Mouse (Mus musculus) testis, postnatal 14 days (tissue): Measurements from ENCODE around the gene Hk1.
A peak's percentile ranks its signal among the peaks of the same experiment; 100 is the strongest.

ENCODE experiments used
- DNase-seq: peaks from one replicate; pipeline ENCODE4 v3.0.0; 2021; ENCODE audit warnings: low spot score

Gene Hk1

DNA sequence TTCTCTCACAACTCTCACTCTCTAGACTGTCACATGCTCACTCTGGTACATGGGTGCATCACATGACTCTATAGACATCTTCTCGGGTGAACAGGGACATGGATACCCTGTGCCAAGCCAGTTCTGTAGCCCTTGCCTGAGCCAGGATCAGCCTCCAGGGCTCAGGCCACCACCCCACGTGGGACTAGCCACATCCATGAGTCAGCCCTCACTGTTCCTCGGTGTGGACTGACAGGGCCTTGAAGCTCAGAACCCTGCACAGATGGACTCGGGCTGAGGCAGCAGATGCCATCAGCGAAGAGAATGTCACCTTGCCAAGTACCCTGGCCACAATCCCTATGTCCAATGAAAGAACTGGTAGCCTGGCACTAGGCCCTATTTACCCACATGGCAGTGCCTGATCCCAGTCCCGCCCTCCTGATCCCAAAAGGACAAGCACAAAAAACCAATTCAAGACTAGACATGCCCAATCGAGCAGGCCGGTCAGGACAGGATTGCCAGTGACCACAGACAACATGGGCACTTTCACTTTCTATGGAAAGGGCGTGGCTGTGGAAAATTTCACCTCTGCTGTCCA is 59.2 kb downstream of the Hk1 start:
- DNase-seq, result no peak

DNA sequence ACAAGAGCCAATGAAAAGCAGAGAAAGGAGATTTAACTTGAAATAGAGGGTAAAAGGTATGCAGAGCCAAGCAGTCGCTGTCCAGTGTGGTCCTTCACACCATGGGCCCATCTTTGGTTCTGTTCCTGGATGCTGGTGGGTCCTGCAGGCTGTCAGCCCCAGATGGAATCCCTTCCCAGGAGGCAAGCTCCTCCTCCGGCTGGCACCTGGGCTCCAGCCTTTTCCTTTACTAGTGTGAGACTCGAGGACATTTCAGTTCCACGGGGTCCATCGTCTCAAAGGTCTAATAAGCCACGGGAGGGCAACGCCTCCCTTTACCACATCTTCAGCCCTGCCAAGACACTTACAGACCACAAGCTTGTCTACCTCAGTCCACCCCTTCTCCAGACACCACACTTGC is 60.6 kb downstream of the Hk1 start:
- no peak for DNase-seq

DNA sequence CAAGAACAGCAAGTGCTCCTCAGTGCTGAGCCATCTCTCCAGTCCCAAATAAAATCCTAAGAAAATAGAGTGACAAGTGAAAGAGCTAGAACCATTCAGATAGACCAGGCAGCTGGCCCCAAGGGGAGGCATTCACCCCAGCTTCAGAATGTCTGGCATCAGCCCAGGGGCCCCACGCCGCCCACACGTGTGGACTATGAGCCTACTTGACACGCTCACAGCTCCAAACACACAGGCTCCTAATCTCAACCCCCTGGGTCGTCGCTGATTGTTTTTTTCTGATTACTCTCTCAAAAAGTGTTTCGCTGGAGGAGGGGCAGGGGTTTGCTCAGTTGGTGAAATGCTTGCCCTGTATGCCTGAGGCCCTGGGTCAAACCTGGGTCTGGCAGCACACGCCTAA is 63.2 kb downstream of the Hk1 start:
- no peak for DNase-seq

DNA sequence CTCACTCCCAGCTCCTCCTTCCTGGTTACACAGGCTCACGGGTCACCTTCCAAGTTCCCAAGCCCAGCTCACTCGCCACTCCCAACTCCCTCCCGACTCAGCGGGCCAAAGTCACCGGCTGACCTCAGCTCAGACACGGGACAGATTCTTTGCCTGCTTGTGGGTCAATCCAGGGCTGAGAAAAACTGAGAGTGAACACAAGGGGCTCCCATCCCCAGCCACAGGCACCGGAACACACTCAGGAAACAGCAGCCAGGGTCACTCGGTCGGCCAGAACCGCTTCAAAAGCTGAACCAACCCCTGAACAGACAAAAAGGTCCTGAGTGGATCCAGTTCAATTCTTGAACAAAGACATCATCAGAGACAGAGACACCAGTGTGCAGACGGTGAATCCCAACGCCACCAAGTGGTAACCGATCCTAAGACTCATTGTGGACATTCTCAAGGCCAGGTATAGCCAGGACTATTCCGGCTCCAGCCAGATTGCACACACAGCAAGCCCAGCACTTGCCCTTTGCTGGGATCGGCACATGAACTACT is 65.8 kb downstream of the Hk1 start:
- no peak for DNase-seq

DNA sequence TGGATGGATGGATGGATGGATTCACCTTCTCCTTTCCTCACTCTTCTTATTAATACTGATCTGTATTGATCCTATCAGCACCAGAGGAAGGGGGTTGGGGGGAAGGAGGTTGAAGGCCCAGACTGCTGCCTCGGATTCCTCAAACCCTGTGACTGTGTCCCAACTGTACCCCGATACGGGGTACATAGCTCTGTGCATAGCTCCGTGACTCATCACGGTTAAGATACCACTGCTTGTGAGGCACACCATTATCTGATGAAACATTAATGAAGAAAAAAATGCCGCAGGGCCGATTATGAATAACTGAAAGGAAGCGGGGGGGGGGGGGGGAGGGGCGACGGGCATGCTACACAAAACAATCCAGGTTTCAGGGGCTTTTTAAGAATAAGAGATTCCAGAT is 66.6 kb downstream of the Hk1 start:
- DNase-seq, result no peak

DNA sequence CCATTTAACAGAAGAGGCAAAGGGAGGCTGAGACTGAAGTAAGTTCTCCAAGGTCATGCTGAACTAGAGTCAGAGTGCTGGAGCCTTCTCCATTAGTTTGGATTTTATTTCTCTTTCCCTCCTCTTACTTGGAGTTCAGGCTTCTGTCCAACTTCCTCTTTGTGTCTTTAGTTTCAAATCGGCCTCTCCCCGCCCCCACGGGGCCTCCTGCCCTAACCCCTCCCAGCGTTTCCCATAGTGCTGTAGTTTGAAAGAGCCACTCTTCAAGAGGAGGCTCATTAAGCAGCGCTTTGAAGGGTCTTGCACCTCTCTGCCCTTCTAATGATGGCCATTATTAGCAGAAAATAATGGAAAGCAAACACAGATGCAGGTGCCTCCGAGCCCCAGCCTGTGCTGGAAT is 68.2 kb downstream of the Hk1 start:
- no peak for DNase-seq

DNA sequence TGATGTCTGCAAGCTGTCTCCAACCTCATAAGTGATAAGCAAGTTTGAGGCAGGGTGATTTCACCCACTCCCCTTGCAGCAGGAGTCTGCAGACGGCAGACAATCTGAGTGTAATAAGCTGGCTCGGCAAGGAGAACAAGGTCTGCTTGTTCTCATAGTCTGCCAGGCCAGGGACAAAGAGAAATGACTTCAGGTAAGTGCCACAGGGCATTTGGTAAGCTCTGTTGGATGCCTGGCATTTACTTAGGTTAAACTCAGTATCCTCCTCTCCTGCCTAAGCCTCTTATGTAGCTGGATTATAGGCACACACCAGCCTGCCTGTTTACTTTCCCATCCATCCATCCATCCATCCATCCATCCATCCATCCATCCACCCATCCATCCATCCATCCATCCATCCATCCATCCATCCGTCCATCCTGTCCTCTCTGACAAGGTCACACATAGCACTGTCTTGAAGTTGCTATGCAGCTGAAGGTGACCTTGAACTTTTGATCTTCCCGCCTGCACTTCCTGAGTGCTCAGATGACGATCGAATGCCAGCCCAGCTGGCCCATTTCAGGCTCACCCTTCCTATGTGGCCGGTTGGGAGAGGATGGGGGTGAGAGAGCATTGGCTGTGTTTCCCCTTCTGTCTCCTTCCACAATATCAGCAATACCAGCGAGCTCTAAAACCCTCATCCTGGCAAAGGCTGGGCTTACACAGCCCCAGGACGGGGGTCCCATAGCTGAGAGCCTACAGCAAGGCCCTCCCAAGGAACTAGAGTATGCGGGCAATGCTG is 69.3 kb downstream of the Hk1 start:
- no peak for DNase-seq

DNA sequence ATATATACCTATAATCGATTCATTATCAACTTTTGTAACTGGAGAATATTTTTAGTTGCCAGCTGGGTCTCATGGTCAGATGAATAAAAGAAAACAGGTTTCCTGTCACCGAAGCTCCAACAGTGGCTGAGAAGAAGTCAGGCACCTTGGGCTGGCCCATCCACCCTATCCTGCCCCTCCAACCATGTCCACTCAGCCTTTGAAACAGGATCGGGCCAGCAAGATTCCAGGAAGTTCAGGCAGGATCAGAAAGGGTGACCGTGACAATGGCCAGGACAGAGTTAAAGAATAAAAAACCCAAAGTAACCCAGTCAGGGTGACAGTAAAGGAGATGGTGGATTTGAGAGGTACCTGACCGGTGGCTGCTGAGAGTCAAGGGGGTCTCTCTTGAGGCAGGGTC is 70.1 kb downstream of the Hk1 start:
- DNase-seq, result no peak

DNA sequence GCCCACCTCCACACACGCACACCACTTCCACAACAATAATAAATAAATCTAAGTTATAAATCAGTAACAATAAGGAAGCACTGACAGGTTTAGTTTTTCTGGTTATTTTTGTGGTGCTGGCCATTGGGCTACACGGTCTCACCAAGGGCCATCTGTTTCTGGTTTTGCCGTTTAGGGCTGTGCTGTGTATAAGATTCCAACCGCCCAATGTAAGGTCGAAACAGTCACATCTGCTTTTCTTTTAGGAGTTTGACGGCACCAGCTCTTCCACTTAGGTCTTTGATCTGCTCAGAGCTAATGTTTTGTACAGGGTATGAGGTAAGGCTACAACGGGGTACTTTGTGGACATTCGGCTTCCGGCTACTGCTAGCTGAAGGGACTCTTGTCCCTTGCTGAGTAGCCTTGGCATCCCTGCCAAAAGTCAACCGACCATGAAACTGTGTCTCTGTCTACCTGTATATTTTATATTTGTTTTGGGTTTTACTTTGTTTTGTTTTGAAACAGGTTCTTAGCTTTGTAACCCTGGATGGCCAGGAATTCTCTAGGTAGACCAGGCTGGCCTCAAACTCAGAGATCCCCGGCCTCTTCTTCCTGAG is 70.7 kb downstream of the Hk1 start:
- no peak for DNase-seq

DNA sequence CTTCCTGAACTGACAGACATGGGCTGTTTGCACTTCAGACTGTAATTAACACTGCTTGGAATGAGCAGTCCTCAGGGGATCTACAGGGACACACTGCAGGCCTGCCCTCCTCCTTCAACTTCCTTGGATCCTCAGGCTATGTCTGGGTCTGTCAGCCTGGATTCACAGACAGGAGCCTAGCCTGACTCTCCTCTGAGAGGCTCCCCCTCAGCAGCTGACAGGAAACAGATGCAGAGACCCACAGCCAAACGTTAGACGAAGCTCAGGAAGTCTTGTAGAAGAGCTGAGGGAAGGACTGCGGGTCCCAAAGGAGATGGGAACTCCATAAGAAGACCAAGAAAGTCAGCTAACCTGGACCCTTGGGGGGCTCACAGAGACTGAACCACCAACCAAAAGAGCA is 73.2 kb downstream of the Hk1 start:
- DNase-seq, result no peak

DNA sequence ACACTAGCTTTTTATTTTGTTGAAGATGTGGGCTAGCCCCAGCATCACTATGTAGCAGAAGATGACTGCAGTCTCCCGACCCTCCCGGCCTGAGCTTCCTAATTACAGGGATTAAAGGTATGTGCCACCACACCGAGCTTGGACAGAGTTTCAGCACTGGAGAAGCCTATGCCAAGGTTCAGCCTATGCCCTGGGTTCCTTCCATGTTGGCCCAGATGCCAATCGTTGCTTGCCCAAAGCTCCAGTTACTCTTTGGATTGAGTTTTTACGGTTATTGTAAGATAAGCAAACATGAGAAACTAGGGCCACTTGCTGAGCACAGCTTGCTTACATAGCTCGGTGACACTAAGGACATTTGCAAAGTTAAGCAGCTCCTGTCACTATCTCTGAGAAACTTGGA is 74.6 kb downstream of the Hk1 start:
- no peak for DNase-seq

DNA sequence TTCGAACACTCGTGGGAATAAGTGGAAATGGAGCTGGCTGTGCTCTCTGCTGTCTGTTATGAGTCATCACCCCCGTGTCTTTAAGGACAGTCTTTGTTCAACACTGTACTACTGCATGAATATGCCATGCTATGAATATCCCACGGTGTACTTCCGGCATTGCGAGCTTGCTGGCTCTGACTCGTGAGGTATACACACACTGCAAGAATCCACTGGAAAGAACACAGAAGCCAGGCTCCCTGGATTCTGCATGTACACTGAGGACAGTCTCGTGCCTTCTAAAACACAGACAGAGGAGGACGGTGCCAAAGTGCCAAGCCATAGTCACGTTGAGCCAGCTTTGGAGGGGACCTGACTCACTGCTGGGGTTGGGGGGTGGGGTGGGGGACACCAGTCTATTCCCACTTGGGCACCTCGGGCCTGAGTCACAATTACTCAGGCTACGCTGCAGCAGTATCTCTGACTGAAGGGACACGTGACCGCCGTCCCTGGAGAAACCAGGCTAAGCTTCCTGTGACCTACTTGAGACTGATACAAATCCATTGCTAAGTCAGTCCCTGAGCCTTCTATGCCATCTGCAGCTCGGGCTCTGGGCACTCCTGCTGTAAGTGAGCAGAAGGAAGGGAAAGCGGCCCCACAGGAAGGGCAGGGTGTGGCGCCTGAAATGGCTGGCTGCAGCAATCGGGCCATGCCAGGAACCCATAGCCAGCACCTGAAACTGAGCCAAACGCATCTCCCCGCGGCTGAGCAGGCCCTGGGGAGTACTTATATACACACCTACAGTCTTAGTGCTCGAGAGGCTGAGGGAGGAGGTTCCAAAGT is 79.5 kb downstream of the Hk1 start:
- DNase-seq, result no peak

DNA sequence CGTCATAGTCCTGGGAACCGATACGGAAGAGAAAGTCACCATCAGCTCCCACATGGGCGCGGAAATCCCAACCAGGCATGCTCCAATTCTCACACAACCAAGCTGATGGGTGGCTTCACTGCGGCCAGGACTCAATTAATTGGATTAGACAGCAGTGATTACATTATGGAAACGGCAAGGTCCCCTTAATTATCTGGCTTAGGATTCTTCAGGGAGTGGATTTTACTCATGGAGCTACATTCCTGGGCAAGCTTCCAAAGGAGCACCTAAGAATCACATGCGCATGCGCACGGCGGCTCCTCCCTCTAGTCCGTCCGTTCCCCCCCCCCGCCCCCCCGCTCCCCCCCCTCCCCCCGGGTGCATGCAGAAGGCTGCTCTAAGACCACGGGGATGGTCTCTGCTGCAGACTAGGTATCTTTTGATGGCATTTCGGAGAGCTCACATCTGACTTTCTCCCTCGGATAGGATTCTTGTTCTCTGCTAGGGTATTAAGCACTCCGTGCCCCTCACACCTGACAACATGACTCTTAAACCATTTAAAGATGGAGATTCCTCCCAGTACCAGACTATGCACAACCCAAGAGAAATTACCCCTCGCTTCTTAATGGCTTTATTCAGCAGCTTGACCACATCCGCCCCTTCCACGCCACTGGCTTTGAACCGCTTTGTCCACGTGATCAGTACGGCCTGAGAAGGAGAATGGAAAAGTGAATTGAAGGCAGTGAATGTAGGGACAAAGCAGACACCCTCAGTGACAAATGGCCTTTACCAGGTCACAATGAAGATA is 83.4 kb downstream of the Hk1 start:
- peak; percentile 38 for DNase-seq

DNA sequence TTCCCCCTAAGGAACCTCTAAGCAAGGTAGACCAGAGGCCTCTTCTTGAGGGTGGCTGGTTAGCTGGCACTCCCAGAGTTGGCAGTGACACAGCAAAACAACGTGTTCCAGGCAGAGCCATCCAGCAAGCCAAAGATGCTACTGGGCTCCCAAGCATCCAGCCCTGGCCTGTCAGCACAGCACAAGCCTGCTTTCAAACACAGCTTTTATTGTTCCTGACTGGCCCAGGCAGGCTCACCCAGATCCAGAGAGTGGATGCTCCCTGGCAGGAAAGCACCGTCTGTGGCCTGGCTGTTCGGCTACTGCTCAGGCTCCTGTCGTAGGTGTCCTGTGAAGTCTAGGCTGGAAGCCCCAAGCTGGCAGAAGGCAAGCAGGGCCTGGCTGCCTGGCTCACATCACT is 85.6 kb downstream of the Hk1 start:
- no peak for DNase-seq

DNA sequence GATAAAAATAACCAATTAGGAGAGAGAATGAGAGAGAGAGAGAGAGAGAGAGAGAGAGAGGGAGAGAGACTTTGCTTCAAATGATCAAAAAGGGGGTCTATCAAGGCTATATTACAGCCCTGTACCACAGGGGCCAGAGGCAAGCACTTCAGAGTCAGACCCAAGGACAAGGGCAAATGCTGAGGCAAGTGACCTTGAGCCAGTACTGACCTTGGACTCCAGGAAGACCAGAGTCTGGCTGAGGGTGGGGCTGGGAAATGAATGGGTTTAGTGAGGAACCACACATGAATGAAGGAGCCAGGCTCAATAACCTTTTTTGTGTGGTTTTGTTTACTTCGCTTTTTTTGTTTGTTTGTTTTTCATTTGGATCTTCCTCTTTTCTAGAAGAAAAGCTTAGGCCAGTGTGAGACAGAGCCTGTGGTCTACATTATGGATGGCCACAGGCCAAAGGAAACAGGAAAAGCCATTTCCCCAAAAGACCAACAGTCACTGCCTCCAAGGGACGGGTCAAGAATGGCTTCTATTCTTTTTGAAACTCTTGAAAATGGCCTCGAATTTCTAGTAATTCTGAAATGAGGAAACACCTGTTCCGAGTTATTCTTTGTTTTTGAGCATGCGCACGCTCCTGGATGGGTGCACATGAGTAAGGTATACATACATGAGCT is 92.1 kb downstream of the Hk1 start:
- no peak for DNase-seq

DNA sequence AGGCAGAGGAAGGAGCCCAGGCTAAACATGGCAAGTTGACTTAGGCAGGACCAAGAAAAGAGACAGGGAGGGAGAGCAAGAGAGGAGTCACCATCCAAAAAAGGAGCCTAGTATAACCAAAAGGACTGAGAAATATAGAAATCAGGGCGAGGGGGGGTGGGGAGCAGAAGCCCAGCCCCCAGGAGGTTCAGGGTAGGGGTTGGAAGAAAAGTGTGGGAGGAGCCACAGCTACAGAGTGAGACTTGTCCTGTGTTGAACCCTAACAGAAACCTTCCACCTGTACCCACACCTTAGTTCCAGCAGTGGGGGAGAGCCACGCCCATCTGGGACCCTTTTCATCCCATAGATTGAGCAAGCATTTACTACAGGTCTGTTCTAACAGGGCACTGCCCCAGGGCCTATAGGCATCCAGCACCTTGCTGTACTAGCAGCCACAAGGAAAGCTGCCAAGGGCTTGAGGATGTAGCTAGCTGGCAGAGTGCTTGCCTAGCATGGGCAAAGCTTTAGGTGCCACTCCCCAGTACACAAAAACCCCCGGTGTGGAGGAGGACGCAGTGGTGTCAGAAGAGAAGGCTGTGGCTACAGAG is 96.4 kb downstream of the Hk1 start:
- no peak for DNase-seq

DNA sequence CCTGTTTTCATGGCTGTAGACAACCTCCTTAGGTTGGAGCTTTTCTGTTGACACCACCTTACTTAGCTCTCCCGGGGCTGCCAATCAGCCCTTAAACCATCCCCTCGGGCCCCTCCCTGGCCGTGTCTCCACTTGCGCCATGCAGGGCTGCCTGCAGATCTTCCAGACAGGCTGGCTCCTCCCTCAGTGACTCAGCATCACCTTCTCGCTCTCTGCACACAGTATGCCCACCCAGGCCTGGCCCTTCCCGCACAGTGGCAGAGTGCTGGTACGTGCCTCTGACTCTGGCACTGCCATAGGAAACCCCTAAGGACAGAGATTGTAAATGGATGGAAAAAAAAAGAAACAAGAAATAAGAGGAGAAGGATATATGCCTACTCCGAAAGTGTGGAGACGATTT is 96.9 kb downstream of the Hk1 start:
- DNase-seq, result no peak

DNA sequence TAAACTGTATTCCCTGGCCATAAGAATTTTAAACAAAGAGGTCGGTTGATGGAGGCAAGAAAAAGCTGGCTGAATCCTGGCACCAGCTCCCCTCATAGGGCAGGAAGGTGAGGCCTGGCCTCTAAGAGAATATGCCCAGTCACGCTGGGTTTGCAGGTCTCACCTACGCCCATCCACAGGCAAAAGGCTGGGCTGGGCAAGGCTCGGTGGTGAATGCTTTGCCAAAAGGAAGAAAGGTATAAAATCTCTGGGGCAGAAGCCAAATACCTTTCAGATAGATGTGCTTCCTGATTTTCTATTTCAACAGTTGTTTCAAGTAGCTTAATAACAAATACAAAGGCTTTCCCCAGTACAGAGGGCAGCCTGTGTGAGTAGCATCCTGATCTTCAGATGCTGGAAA is 100.0 kb downstream of the Hk1 start:
- no peak for DNase-seq

DNA sequence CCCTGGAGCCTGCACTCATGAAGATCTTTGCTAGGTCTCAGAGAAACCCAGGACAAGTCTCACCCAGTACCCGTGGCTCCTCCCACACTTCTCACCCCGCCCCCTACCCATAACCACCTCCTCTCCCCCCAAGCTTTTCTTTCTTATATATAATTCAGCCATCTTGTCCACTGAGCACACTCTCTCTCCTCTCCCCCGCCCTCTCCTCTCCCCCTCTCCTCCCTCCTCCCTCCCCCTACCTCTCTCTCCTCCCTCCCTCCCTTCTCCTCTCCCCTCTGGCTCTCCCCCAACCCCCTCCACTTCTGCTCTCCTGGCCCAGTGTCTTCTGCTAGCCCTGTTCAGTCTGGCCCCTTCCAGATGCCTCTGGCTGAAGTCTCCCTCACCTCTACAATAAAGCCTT is 100.6 kb downstream of the Hk1 start:
- DNase-seq, result no peak

DNA sequence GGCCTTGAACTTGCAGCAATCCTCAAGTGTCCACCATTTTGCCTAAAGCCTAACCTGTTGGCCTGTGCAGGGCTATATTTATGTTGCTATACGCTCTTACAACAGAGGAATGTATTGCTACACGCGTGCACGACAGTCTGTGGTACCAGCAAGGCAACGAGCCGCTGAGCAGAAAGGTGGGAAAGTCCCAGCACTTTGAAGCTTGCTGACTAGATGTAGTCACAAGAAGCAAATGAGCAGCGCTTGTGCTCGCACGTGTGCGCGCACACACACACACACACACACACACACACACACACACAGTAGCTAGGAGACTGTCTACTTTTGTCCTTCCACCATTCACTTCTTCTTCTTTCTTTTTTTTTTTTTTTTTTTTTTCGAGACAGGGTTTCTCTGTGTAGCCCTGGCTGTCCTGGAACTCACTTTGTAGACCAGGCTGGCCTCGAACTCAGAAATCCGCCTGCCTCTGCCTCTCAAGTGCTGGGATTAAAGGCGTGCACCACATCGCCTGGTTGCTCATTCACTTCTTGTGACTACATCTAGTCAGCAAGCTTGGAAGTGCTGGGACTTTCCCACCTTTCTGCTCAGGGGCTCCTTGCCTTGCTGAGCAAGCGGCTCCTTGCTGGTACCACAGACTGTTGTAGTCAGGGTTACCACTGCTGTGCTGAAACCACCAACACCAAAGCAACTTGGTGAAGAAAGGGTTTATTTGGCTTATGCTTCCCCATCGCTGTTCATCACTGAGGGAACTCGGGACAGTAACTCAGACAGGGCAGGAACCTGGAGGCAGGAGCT is 102.0 kb downstream of the Hk1 start:
- DNase-seq, result no peak
